Mouse (Mus musculus) urinary bladder, postnatal 25 days (tissue): ENCODE results near the gene Lrrfip2.

Experiments used
- DNase-seq: peaks from one replicate; pipeline ENCODE4 v3.0.0; 2022; ENCODE audit warnings: low spot score

Lrrfip2 gene

DNA sequence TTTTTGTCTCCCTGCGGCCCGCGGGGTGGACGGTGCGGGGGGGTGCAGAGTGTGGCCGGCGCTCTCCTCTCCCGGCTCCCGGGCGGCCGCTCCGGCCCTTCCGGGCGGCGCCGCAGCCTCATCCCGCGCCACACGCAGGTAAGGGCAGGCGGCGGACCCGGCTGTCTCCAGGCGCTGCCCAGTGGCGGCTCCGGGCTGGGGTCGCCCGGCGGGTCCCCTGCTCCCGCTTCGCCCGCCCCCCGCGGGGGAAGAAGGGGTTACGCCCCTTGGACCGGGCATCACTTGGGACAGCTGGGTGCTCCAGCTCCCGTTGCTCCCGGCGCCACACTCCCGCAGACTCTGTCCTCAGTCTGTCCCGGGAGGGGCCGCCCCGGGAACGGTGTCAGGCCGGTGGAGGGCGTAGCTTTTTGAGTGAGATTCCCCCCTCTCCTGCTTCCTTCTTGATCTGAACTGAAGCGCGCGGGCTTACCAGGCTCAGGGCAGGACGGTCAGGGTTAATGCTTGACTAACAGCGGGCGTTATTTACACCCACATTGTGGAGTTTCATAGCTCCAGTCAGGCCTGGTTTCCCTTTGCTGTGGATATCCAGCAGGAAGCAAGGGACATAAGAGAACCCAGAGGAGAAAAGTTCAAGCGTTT is 979 bp downstream of the Lrrfip2 start:
- peak; percentile 50 for DNase-seq

DNA sequence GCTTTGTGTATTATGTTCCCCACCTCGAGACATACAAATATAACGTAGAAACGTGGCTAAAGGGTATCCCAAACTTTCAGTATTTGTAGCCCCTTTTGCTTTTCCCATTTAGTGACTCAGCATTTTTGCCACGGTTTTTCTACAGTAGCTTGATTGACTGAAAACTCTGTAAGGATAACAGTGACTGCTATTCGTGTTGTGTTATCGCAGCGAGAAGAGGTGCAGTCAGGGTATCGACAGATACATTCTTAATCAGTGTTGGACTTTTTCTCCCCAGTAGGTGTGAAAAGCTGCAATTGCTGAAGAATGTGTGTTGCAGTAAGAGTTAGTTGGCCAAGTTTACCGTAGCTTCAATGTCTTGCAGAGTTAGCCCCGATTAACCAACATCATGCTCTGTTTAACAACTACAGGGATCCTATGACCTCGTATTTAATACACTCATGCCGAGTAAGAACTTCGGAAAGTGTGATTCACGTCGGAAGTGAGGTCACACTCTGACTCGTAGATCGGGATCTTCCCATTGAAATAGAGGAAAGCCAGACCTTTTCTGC is 1.6 kb downstream of the Lrrfip2 start:
- peak; percentile 35 for DNase-seq

DNA sequence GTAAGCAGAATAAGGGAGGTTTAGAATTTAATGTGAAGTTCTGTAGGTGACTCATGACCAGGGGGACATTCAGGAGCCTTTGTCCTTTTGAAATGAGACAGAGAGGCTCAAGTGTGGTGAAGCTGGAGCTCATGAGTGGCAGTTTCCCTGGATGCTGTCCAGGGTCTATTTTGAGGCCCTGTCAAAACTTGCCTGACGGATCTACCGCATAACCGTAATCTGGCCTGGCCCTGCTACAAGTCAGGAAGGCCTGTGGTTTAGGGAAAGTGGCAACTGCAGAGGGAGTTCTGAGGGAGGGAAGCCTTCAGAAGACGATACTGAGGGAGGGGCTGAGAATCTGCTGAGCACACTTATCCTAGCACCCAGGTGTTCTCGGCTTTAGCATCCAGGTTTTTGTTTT is 5.1 kb downstream of the Lrrfip2 start:
- DNase-seq: no peak

GRCm38 (mm10) chr9:111123336-111123735 is 5.9 kb downstream of the Lrrfip2 start:
- no peak for DNase-seq

DNA sequence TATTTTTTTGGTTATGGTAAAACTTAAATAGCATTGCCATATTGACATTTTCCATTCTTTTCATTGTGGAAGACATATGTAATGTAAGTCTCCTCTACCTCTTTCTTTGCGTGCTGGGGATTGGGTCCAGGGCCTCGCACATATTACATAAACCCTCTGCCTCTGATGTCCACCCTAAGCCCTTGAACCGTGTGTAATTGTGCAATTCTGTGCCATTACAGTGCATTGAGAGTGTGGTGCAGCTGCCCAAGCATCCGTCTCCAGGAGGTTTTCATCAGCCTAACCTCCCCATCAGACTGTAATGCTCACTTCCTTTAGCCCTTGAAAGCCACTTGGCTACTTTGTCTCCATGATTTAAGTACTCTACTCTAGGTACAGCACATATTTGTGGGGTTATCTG is 7.0 kb downstream of the Lrrfip2 start:
- no peak for DNase-seq

GRCm38 (mm10) chr9:111126735-111127134 is 9.3 kb downstream of the Lrrfip2 start:
- no peak for DNase-seq

DNA sequence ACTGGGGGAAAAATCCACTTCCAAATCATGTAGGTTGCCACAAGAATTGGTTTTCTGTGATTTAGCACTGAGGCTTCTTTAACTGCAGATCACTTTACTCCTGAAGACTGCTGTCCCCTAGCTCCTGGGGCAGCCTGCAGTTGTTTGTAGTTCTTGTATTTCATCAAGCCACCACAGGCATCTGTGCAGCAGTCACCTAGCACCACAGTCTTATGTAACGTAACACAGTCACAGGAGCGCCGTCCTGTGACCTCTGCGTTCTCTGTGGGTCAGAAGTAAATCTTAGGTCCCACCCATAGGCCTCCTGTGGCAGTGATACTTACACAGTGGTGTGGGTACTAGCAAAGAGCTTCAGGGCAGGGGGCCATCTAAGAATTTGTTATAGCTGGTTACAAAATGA is 10.4 kb downstream of the Lrrfip2 start:
- DNase-seq: no peak

DNA sequence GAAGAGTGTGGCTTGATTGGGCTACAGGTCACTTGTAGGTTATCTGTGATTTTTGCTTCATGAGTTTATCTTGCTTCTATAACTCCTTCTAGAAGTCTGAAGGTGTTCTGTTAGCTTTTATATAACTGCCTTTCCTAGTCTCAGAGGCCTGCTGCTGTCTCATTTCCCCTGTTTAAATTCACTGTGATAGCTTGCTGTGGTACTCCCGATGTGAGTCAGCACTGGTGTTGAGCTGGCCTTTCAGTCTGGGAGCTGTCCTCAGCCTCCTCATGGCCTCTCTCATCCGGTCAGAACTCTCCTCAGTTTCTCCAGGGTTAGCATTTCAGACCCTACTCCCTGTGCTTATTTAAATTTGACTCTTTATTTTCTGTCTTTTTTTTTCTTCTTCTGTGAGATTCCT is 12.7 kb downstream of the Lrrfip2 start:
- no peak for DNase-seq

DNA sequence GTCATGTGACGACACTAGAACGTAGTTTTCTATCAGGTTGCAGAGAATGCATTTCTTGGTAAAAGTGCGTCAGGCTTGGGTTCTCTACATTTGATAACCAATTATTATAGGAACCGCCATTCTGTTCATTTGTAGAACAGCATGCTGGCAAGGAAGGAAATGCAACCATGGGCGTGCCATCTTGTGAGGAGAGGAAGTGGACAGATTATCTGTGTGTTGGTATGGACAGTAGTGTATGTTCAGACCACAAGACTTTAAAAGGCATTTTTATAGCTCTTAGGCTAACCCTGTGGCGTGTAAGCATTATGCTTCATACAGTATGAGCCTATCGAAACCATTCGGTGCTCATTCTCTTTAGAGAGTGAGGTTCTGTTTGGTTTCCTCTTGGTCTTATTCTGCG is 20.8 kb downstream of the Lrrfip2 start:
- no peak for DNase-seq

DNA sequence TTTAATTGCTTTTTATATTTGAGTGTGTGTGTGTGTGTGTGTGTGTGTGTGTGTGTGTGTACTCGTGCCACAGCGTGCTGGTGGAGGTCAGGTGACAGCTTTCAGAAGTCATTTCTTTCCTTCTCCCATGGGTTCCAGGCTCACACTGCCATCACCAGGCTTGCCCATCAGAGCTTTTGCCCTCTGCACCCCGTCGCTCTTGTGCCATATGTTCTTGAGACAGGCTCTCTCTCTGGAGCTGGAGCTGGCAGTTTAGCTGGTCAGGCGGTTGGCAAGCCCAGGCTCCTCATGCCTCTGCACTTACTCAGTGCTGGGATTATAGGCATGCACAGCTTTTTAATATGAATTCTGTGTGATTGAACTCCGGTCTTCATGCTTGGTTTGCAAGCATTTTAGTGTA is 25.3 kb downstream of the Lrrfip2 start:
- DNase-seq: no peak

DNA sequence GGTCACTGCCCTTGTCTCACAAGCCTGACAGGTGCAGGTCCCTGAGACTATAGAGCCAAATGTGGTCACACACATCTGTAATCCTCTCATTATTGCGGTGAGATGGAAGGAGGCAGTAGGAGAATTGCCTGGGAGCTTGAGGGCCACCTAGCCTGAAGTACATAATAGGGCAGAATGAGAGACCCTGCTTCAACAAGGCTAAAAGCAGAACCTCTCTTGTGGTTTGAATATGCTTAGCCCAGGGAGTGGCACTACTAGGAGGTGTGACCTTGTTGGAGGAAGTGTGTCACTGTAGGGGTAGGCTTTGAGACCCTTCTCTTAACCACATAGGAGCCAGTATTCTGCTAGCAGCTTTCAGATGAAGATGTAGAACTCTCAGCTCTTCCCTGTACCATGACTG is 26.0 kb downstream of the Lrrfip2 start:
- no peak for DNase-seq

- DNase-seq: no peak
Measured at GRCm38 (mm10) chr9:111144711-111145110, 27.3 kb downstream of the Lrrfip2 start.

DNA sequence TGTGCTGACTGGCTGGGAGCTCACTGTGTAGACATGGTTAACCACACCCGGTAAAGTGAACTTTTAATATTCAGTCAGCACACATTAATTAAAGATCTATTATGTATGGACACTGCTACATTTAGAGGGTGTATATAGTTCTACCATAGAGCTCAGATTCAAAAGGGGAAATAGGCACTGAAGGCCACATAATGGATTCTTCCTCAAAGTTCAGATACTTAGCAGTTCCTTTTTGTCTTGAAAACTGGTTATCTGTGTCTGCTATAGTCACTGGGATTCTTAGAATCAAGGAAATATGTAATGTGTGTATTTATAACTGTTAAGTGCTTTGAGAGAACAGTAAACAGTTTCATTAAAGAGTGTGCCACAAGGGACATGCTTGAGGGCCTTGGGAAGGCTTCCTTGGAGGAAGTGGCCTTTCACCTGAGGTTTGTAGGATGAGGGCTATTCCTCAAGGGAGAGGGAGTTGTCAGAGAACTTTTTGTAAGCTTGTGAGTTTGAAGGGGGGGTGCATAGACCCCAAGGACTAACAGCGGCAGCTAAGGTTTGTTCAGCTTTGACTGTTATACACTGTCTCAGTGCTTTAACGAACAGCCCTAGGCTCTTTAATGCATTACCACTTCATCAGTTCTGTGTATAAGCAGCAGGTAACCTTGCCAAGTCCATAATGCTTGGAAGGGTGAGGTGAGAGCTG is 28.3 kb downstream of the Lrrfip2 start:
- no peak for DNase-seq

DNA sequence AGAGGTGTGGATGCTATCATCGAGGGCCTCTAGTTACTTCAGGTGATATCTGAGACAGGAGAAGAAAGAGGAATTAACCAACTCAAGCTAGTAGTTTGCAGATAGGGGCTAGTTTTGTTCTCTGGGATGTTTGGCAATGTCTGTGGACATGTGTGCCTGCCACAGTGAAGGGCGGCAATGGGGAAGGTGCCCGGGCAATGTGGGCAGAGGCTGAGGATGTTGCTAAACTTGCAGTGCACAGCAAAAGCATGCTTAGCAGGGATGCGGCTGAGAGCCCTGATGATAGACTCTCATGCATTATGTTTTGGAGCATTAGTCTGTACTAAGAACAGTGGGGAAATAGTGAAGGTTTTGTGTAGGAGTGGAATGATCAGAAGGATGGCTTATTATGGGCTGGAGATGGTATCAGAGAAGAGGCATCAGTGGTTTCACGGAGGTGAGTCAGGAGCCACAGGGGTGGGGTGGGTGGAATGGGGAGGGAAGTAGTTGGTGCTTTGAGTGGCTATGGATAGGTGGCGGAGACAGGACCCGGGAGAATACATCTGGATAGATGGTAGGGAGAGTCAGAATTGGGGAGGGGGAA is 28.9 kb downstream of the Lrrfip2 start:
- no peak for DNase-seq

GRCm38 (mm10) chr9:111148006-111148405 is 30.6 kb downstream of the Lrrfip2 start:
- DNase-seq: no peak

- no peak for DNase-seq
Measured at GRCm38 (mm10) chr9:111148414-111148813, 31.0 kb downstream of the Lrrfip2 start.

DNA sequence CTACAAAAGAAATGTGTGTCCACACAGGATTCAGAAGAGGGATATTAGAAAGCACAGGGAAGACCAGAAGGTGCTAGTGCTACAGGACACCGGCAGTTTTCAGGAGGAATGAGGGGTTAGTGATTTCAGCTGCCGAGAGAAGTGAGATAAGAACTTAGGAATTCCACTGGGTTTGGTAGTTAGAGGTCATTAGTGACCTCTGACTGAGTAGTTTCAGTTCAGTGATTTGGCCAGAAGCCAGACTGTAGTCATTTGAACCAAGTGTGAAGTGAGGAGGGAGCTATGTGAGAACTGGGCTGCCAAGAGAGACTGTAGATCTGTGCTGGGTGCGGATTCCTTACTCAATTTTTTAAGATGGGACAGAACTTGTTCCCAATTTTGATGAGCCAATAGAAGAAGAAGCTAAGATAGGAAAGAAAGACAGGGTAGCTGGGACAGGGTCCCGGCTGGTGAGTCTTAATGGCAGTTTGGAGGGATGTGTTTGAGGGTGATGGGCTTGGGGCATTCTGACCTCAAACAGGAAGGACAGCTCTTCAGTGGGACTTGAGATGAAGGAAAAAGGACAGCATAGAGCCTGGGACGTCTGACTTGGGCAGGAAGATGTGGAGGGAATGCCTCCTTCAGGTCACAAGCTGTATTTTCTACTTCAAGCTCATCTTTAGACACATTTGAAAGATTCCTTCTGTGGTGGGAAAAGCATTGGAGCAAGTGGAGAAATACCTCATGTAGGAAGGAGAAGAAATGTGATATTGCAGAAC is 32.0 kb downstream of the Lrrfip2 start:
- peak; percentile 53 for DNase-seq

- no peak for DNase-seq
Measured at GRCm38 (mm10) chr9:111152314-111152897, 35.0 kb downstream of the Lrrfip2 start.

DNA sequence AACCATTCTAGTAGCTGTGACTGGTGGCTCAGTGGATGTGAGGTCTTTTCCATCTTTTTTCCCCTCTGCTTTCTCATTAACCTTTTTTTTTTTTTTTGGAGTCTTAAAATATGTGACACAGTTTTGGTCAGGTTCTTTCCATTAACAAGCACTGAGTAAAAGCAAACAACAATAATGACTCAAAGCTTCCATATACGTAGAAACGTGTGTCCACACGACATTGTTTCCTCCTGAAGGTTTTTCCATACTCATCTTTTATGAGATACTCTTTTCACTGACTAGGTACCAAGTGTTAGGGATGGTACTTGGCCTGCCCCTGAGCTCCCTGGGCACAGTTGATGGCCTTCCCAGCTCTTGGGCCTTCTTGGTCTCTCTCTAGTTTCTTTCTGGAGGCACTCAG is 35.6 kb downstream of the Lrrfip2 start:
- no peak for DNase-seq

- no peak for DNase-seq
Measured at GRCm38 (mm10) chr9:111155764-111156458, 38.5 kb downstream of the Lrrfip2 start.

DNA sequence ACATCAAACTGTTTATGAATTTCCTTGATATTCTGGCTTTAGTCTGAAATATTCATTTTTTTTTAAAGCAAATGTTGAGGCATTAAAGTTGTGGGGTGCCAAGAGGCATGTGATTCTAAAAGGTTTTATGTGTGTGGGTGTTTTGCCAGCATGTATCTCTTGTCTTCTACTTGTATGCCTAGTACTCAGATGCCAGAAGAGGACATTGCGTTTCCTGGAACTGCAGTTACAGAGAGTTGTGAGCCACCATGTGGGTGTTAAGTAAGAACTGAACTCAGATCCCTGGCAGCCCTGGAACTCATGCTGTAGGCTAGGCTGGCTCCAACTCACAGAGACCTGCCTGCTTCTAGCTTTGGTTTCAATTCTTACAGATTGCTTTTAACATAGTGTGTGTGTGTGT is 42.2 kb downstream of the Lrrfip2 start:
- DNase-seq: no peak

DNA sequence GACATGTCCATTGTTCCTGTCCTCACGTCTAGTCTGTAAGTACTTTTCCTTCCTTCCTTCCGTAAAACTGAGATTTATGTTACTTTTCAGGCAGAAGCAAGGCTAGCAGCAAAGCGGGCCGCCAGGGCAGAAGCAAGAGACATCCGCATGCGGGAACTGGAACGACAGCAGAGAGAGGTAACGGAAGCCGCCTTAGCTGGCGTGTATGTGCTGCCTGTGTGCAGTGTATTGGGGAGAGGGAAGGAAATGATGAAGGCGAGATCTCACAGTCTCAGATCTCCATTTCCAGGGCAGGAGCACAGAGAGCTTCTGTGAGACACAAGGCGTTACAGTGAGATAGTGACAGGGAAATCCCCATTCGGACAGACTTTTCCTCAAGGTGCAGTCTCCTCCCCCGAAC is 43.8 kb downstream of the Lrrfip2 start:
- DNase-seq: no peak
